Mouse (Mus musculus) lung, postnatal 0 days (tissue): ENCODE measurements around the gene Dock7. TPM values are rescaled to one million over a fixed set of nuclear protein-coding genes. Genes with fewer than 3 reads are reported as not detected.

ENCODE experiments used
- ATAC-seq: fragments of 200-750 bp; cut with Nextera tagmentation; 2 replicates; pipeline ENCODE4 v1.8.0; 2017; ENCODE audit warnings: moderate library complexity
- DNase-seq: peaks from one replicate; pipeline ENCODE4 v3.0.0-alpha.2; 2016; ENCODE audit warnings: low spot score
- H3K27ac ChIP-seq: fragments of 300-500 bp; sonication (generic); 2 replicates; pipeline ENCODE4 v1.5.1; 2014; ENCODE audit warnings: antibody characterized with exemption, mild to moderate bottlenecking, low read length, mixed read lengths
- H3K27me3 ChIP-seq: fragments of 300-500 bp; sonication (generic); replicated peaks from 2 replicates; pipeline ENCODE4 v1.6.1; 2014; ENCODE audit warnings: low read length, mixed read lengths; ENCODE audit not compliant: insufficient read depth
- H3K36me3 ChIP-seq: fragments of 300-500 bp; sonication (generic); 2 replicates; pipeline ENCODE4 v1.6.1; 2014; ENCODE audit warnings: low read length, mixed read lengths; ENCODE audit not compliant: insufficient read depth
- H3K4me1 ChIP-seq: fragments of 300-500 bp; sonication (generic); 2 replicates; pipeline ENCODE4 v1.6.1; 2014; ENCODE audit warnings: antibody characterized with exemption, low read depth, low read length, mixed read lengths; ENCODE audit not compliant: insufficient read depth
- H3K4me2 ChIP-seq: fragments of 300-500 bp; sonication (generic); replicated peaks from 2 replicates; pipeline ENCODE4 v1.6.1; 2014; ENCODE audit warnings: low read depth, mild to moderate bottlenecking, low read length, moderate library complexity, mixed read lengths
- H3K4me3 ChIP-seq: fragments of 300-500 bp; sonication (generic); 2 replicates; pipeline ENCODE4 v1.5.1; 2014; ENCODE audit warnings: low read depth, low read length
- H3K9ac ChIP-seq: fragments of 300-500 bp; sonication (generic); replicated peaks from 2 replicates; pipeline ENCODE4 v1.6.1; 2014; ENCODE audit warnings: low read depth, mild to moderate bottlenecking
- H3K9me3 ChIP-seq: fragments of 300-500 bp; sonication (generic); 2 replicates; pipeline ENCODE4 v1.6.1; 2016; ENCODE audit warnings: low read length, mixed read lengths
- CTCF ChIP-seq: IDR thresholded peaks from 2 replicates; pipeline ENCODE4 v1.5.1; 2016; ENCODE audit warnings: antibody characterized with exemption, mild to moderate bottlenecking
- EP300 ChIP-seq: IDR thresholded peaks from 2 replicates; pipeline ENCODE4 v1.6.1; 2016; ENCODE audit warnings: antibody characterized with exemption, mild to moderate bottlenecking, control low read depth
- WGBS: fragments of 180-500 bp; shearing (Covaris S2); extraction: QIAGEN DNeasy Blood & Tissue Kit; methylation state at CpG from one replicate; pipeline ENCODE4 v1.1.7; 2014; 5-methylcytosine and 5-hydroxymethylcytosine counted together
- polyA plus RNA-seq: library from polyadenylated mRNA; unstranded; fragments of >200 nt; fragmentation: Nextera tagmentation; extraction: Ambion mirVana; gene quantifications from 2 replicates; pipeline ENCODE4 v1.2.1, GENCODE M21; 2015

Gene Dock7
- polyA plus RNA-seq, 1 experiment from 2014 or later: 20.1 TPM

GRCm38 (mm10) chr4:99091151-99091701, 29.5 kb downstream of the Dock7 start:
- Histone ChIP-seq H3K4me3 (no peak overlapping the region), H3K27ac (no peak overlapping the region), H3K36me3 (no peaks in the 10 kb centered on the region), H3K9ac (no peak overlapping the region), H3K9me3 (no peaks in the 10 kb centered on the region), H3K4me1 (peaks cover 3% of the 10 kb centered on the region), H3K27me3 (no peaks in the 10 kb centered on the region), H3K4me2 (no peak overlapping the region)
- DNase-seq (peak; percentile 15), ATAC-seq (no peak)
- TF ChIP-seq EP300 (no peak), CTCF (no peak)
- WGBS: 14% methylated on average over 3 of the region's 3 CpGs

GRCm38 (mm10) chr4:99087760-99088485, 32.8 kb downstream of the Dock7 start:
- no peak overlapping the region for H3K4me3 ChIP-seq
- H3K4me1 ChIP-seq: peaks cover 3% of the 10 kb centered on the region
- H3K4me2 ChIP-seq: no peak overlapping the region
- DNase-seq (no peak), ATAC-seq (no peak)
- no peak overlapping the region for H3K9ac ChIP-seq
- 91% methylated on average over 17 of the region's 17 CpGs for WGBS
- H3K9me3 ChIP-seq: no peaks in the 10 kb centered on the region
- TF ChIP-seq EP300 (no peak), CTCF (no peak)
- no peaks in the 10 kb centered on the region for H3K27me3 ChIP-seq
- H3K27ac ChIP-seq: no peak overlapping the region
- no peaks in the 10 kb centered on the region for H3K36me3 ChIP-seq

- DNase-seq (no peak), ATAC-seq (no peak)
- Histone ChIP-seq H3K9me3 (no peaks in the 10 kb centered on the region), H3K27ac (no peak overlapping the region), H3K36me3 (0 out of 2 replicates have a peak, but pooled peaks cover 4% of the 10 kb centered on the region), H3K4me1 (no peaks in the 10 kb centered on the region), H3K27me3 (no peaks in the 10 kb centered on the region), H3K4me2 (no peak overlapping the region), H3K4me3 (no peak overlapping the region), H3K9ac (no peak overlapping the region)
- WGBS: 86% methylated on average over 3 of the region's 3 CpGs
- no peak for TF ChIP-seq CTCF
- TF ChIP-seq EP300: no peak
Observed at GRCm38 (mm10) chr4:99083862-99084261, 36.9 kb downstream of the Dock7 start.

- no peak for TF ChIP-seq CTCF
- no peak for TF ChIP-seq EP300
- H3K36me3 ChIP-seq: 0 out of 2 replicates have a peak, but pooled peaks cover 4% of the 10 kb centered on the region
- no peak overlapping the region for H3K27ac ChIP-seq
- 88% methylated on average over 1 of the region's 1 CpGs for WGBS
- no peak overlapping the region for H3K4me2 ChIP-seq
- DNase-seq (no peak), ATAC-seq (no peak)
- H3K27me3 ChIP-seq: no peaks in the 10 kb centered on the region
- H3K9me3 ChIP-seq: no peaks in the 10 kb centered on the region
- no peaks in the 10 kb centered on the region for H3K4me1 ChIP-seq
- no peak overlapping the region for H3K9ac ChIP-seq
- H3K4me3 ChIP-seq: no peak overlapping the region
Observed at GRCm38 (mm10) chr4:99081169-99081568, 39.5 kb downstream of the Dock7 start.

- WGBS: 78% methylated on average over 3 of the region's 3 CpGs
Observed at GRCm38 (mm10) chr4:99078005-99078404, 42.7 kb downstream of the Dock7 start.

GRCm38 (mm10) chr4:99068806-99069205, 51.9 kb downstream of the Dock7 start:
- no peak for TF ChIP-seq CTCF
- Histone ChIP-seq H3K4me3 (no peak overlapping the region), H3K4me2 (no peak overlapping the region), H3K9me3 (no peaks in the 10 kb centered on the region), H3K9ac (no peak overlapping the region), H3K27ac (no peak overlapping the region), H3K4me1 (no peaks in the 10 kb centered on the region), H3K36me3 (peaks cover 8% of the 10 kb centered on the region; the same call in 1 of the 2 replicates), H3K27me3 (no peaks in the 10 kb centered on the region)
- ATAC-seq: no peak
- 86% methylated on average over 6 of the region's 6 CpGs for WGBS
- no peak for DNase-seq

More at GRCm38 (mm10) chr4:99078005-99078404, 42.7 kb downstream of the Dock7 start:
- Histone ChIP-seq H3K9me3 (no peaks in the 10 kb centered on the region), H3K4me3 (no peak overlapping the region), H3K27ac (no peak overlapping the region), H3K4me1 (no peaks in the 10 kb centered on the region), H3K36me3 (peaks cover 4% of the 10 kb centered on the region; the same call in 1 of the 2 replicates), H3K9ac (no peak overlapping the region), H3K27me3 (no peaks in the 10 kb centered on the region), H3K4me2 (no peak overlapping the region)
- ATAC-seq (no peak), DNase-seq (no peak)
- TF ChIP-seq EP300 (no peak), CTCF (no peak)
